Mouse (Mus musculus): ENCODE results near the gene Lmo1. TPM values are rescaled to one million over a fixed set of nuclear protein-coding genes. Genes with fewer than 3 reads are reported as not detected.
A peak's percentile ranks its signal among the peaks of the same experiment; 100 is the strongest.

Lmo1 gene
- total RNA-seq, 1 experiment from 2014 or later = 7.4 TPM

GRCm38 (mm10) chr7:109175670-109176625 lies 941 bp upstream of the Lmo1 start:
- DNase-seq = no peak

GRCm38 (mm10) chr7:109174337-109174948 lies 564 bp downstream of the Lmo1 start:
- peak; percentile 65 for DNase-seq

- no peak for DNase-seq
These were observed 3.1 kb downstream of the Lmo1 start for GRCm38 (mm10) chr7:109171874-109172273.

DNA sequence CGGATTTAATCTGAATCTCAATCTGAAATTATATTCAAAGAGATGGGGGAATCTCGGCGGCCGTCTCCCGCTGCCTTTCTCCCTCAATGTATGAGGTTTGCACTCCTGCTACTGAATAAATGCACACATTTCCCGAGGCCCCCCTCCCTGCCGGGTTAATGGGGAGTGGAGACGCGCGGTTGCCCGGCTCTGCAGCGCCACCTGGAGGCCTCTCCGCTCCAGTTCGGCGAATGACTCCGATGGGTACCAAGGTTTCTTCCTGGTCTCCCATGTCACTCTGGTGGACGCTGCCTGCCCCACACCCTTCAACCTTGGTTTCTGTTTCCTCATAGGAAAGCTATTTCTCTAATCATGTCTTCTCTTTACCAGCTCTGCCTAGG lies 4.6 kb downstream of the Lmo1 start:
- peak; percentile 90 for DNase-seq

- peak; percentile 61 for DNase-seq
These were observed 5.2 kb downstream of the Lmo1 start for GRCm38 (mm10) chr7:109169505-109170440.

- no peak for DNase-seq
These were observed 6.3 kb downstream of the Lmo1 start for GRCm38 (mm10) chr7:109168716-109169115.

GRCm38 (mm10) chr7:109165931-109166585 lies 8.9 kb downstream of the Lmo1 start:
- no peak for DNase-seq

GRCm38 (mm10) chr7:109154331-109154730 lies 20.7 kb downstream of the Lmo1 start:
- DNase-seq = no peak

GRCm38 (mm10) chr7:109153538-109153937 lies 21.5 kb downstream of the Lmo1 start:
- DNase-seq = no peak

- DNase-seq = no peak
These were observed 23.9 kb downstream of the Lmo1 start for GRCm38 (mm10) chr7:109151088-109151487.

DNA sequence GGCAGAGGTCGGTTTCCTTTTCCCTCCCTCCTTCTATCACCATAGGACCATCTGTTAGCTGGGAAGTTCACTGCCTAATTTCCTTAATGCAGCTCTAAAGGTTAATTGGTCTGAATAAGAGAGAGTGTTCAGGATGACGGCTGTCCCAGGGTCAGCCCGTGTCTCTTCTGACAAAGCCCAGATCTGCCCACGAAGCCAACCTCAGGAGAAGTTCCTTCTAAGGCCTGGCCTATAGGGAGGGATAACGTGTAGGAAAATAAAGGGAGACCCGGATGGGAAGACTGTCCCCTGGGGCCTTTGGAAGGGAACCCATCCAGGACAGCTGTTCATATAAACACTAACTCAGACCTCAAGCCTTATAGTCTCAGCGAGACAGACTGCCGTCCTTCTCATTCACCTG lies 29.8 kb downstream of the Lmo1 start:
- no peak for DNase-seq

DNA sequence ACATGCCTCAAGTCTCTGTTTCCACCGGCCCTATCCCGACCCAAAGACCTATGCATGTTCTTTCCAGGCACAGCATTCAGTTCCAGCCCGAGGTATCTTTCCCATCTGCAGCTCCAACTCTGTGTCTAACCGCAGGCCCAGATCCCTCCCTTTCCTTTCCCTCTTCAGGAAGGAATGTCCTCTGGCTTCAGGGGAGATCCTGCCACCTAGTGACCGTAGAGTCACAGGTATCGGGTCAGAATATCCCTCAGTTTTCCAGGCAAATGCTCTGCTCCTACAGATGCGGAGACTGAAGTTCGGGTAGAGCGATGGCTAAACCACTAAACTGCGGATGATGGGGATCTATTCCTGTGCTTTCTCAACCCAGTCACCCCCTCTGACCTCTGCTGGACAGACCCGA lies 30.3 kb downstream of the Lmo1 start:
- DNase-seq = no peak

DNA sequence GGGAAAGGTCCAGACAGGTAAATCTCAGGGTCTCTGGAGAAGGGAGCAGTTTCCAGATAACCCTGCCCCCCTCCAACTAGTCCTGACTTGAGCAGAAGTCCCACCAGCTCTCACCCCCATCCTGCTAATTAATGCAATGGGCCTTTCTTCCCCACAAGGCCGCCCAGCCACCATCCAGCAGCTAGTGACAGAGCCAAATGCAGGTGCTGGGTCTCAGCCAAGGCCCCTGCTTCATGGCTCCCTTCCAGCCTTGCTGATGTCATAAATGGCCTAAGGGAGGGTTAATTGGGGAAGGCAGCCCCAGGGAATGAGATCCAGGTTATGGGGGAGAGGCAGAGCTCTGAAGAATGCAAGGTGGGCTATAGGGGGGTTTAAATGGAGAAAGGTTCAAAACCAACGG lies 32.4 kb downstream of the Lmo1 start:
- DNase-seq = peak; percentile 64

- peak; percentile 28 for DNase-seq
These were observed 33.3 kb downstream of the Lmo1 start for GRCm38 (mm10) chr7:109141753-109142152.

DNA sequence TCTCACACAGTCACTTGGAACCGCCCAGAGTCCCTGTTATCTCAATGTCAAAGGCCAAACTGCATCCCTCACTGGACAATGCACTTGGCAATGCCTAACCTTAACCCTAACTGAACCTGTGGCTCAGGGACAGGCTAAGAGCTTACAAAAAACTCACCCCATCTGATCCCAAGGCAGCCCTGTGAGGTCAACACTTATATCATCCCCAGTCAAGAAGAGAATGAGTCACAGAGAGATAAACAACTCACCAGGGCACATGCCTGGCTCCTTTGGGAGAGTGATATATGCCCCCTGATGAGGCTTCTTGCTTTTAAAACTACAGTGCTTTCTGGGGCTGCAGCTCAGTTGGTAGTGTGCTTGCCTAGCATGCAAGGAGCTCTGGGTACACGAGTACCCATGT lies 34.0 kb downstream of the Lmo1 start:
- peak; percentile 59 for DNase-seq

GRCm38 (mm10) chr7:109139405-109139804 lies 35.6 kb downstream of the Lmo1 start:
- peak; percentile 92 for DNase-seq

DNA sequence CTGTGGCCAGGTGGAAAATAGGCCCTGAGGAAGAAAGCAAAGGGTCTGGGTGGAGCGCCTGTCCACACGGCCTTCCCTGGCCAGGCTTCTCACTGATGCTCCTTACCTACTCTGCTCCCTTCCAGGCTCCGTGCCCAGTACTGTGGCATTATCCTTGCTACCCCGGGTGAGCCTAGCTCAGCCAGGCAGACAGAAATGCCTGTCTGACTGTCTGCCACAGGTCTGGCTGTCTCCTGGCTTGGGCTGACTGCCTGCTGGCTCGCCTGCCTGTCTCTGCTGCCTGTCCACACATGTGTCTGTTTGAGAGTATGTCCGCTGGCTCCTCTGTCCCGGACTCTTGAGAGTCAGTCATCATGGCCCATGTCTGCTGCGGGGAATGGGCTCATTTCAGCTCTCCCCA lies 37.6 kb downstream of the Lmo1 start:
- no peak for DNase-seq

DNA sequence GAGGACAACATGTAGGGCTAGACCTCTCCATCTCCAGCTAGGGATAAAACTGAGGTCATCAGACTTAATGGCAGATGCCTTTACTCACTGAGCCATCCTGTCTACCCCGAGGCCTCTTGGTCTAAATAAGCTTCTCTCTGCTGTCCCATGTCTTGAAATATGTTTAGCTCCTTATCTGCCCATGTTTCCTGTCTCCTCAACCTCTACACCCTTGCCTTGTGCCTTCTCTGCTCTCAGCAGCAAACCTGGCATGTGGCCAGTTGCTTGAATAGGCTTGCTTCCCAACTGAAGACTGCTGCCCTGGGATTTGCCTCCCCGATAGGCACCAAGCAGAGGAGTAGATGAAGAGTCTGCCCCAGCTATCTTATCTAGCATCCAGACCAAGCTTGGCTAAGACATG lies 43.4 kb downstream of the Lmo1 start:
- peak; percentile 2 for DNase-seq

DNA sequence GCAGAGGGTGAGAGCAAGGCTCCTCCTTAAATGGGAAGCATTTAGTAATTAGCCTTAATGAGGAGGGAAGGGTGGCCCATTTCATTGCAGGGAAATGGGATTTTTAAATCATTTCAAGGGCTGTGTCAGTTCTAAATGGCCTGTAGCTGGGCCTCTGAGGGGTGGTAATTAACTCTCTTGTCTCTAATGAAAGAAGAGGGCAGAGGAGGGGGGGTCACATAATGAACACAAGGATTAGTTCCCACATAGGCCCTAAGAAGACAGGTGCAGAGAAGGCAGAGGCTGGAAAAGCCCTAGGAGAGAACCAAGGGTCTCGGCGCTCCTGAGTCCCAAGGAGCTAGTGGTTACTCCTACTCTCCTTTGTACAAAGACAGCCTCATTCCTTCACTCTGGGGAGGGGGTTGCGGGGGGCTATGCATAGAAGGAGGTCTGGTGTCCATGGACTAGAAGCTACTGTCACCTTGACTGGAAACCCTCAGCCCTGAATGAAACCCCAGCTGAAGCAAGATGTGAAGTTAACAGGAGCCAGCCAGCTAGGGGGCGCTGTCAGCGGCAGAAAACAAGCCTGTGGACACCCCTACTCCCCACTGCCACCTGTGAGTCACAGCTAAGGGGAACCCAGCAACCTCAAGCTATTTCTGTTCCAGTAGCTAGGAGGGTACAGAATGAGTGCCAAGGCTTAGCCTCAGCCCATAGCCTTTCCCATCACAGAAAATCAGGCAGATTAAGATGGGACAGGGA lies 44.9 kb downstream of the Lmo1 start:
- DNase-seq = peak; percentile 1

- peak; percentile 61 for DNase-seq
These were observed 45.6 kb downstream of the Lmo1 start for GRCm38 (mm10) chr7:109129442-109129841.

DNA sequence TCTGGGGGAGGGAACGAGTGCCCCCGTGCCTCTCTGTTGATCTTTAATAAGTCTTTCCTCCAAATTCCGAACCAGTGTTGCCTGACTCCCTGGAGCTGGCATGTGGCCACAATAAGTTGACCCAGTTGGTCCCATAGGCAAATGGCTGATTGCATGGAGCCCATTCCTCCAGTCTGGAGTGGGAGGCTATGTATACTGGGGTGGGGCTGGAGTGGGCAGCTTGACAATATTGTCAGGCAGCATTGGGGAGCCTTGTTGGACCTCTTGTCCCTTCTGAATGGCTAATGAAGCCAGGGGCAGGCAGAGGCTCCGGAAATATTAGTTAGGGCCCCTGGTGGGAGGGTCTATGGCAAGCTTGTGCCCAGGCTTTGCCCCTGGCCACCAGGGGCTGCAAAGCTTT lies 59.1 kb downstream of the Lmo1 start:
- no peak for DNase-seq
